Mouse (Mus musculus): Measurements from ENCODE around the gene Zswim9. TPM values are rescaled to one million over a fixed set of nuclear protein-coding genes. Genes with fewer than 3 reads are reported as not detected.

The Zswim9 gene
- 6.5 and 9.0 TPM in 2 replicates for polyA plus RNA-seq (2011; ENCODE audit: insufficient read length, low read depth, missing spikeins)

DNA sequence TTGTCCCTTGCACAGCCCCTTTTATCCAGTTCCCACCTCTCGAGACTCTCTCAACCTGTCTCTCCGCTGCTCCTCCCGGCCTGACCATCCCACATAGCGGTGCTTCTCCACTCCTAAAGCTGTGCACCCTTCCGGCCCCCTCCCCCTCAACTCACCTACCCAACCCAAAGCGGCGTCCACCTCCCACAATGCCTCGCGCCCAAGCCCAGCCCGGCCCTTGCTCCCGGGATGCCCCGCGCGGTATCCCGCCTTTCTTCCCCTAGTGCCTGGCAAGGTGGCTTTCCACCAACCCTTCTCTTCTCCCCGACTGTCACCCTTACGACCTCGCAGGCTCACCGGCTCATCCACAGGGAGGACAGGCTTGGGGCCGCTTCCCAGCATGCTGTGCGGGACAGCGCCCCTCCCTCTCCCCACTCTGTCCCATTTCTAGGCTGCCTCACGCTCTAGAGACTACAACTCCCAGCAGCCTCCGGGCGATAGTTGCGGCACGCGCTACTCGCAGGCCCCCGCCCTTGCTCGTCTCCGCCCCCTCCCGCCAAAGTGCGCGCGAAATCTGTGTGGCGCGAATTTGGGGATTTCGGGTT lies at the start of gene Zswim9:
Gene Zswim9, minus strand, starts transcription at position 414 of the 584 bp plus-strand sequence.
- H3K4me1 ChIP-seq (ENCODE audit: control insufficient read depth, insufficient read depth, low read length), result no peaks in the 10 kb centered on the region
- TF ChIP-seq POLR2A (IDR thresholded peaks at IDR 0.05; ENCODE audit: low read depth, low read length) (peak; percentile 85), CTCF (IDR thresholded peaks at IDR 0.05; ENCODE audit: borderline replicate concordance, insufficient read depth, low read length) (no peak)
- H3K4me3 ChIP-seq (ENCODE audit: insufficient read depth, low read length), result peak within 1 kb of the TSS; percentile 76
- peak within 1 kb of the TSS; percentile 69 for H3K27ac ChIP-seq (ENCODE audit: insufficient read depth, low read length)

DNA sequence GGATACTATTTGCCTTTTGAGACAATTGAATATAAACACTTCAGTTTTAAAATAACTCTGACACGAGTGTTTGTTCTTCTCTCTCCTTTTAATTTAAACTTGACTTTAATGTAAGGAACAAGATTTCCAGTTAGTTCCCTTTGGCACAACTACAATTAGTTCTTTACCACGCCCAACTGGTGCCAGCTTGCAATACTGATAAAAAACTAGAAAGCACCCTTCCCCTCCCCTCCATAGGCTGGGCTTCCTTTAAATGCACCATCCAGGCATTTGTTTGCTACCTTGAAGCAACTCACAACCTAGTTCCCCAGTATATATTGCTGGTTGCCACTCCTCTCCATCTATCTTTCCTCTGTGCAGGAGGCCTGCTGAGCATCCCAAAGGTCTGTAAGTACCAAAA lies 45.8 kb upstream of the Zswim9 start, which contains the start of gene Pla2g4c:
Gene Pla2g4c, plus strand, starts transcription at position 340 of the 400 bp plus-strand sequence.
- no peaks in the 10 kb centered on the region for H3K4me1 ChIP-seq (ENCODE audit: control insufficient read depth, insufficient read depth, low read length)
- TF ChIP-seq CTCF (IDR thresholded peaks at IDR 0.05; ENCODE audit: borderline replicate concordance, insufficient read depth, low read length) (no peak), POLR2A (IDR thresholded peaks at IDR 0.05; ENCODE audit: low read depth, low read length) (no peak)
- no peak within 1 kb of the TSS for H3K27ac ChIP-seq (ENCODE audit: insufficient read depth, low read length)
- no peak within 1 kb of the TSS for H3K4me3 ChIP-seq (ENCODE audit: insufficient read depth, low read length)

DNA sequence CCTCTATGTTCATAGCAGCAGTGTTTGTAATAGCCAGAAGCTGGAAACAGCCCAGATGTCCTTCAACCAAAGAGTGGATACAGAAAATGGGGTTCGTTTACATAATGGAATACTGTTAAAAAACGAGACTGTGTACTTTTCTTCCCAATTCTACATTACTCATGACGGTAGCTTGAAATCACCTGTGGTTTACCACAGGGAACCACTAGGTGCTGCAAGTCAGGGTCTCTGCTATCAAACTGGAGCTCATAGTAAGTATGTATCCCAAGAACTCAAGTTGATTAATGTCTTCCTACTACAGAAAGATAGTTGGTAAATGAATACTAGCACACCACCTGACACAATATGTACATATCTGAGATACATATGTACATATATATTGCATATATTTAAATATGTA lies 42.9 kb upstream of the Zswim9 start:
- no peak overlapping the region for H3K27ac ChIP-seq (ENCODE audit: insufficient read depth, low read length)
- no peak overlapping the region for H3K4me3 ChIP-seq (ENCODE audit: insufficient read depth, low read length)
- TF ChIP-seq POLR2A (IDR thresholded peaks at IDR 0.05; ENCODE audit: low read depth, low read length) (no peak), CTCF (IDR thresholded peaks at IDR 0.05; ENCODE audit: borderline replicate concordance, insufficient read depth, low read length) (no peak)
- no peaks in the 10 kb centered on the region for H3K4me1 ChIP-seq (ENCODE audit: control insufficient read depth, insufficient read depth, low read length)

DNA sequence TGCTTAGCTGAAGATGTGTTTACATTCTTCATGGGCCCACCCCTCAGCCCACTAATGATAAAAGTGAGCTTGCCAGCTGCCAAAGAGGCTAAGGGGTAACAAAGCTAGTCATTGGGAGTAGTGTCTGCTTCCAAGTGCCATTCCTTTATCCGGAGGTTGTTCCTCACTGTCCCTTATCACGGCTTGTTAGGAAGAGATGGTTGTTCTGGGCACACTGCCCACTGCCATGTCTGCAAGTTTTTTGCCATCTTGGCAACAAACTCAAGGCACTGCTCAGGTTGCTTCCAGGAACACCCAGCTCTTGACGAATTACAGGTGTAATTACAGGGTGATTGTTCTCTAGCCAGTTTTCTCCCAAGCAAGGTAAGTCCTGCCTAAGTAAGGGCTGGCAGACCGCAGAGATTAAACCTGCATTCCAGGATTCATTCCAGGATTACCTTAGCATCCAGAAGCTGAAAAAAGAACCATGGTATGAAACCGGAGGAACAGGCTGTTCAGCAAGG lies 35.6 kb upstream of the Zswim9 start:
- Histone ChIP-seq H3K27ac (ENCODE audit: insufficient read depth, low read length) (no peak overlapping the region), H3K4me3 (ENCODE audit: insufficient read depth, low read length) (no peak overlapping the region), H3K4me1 (ENCODE audit: control insufficient read depth, insufficient read depth, low read length) (no peaks in the 10 kb centered on the region; the same call in 1 of the 2 replicates)
- no peak for TF ChIP-seq POLR2A (IDR thresholded peaks at IDR 0.05; ENCODE audit: low read depth, low read length)
- TF ChIP-seq CTCF (IDR thresholded peaks at IDR 0.05; ENCODE audit: borderline replicate concordance, insufficient read depth, low read length), result no peak

DNA sequence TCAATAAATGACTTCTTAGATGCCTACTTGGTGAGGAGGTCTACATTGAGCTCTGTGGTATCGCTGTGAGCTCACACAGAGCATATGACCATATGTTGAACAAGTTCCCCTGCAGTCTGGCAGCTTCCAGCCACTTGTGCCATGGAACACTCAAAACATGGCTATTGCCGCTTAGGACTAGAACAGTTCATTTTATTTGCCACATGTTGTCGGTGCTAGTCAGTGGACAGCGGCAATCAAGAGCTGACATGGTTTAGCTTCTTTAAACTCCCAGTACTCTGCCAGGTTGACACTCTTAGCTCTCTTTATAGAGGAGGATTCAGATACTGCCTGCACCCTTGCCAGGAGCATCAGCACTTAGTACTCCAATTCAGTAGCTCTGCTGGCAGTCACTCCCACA lies 32.9 kb upstream of the Zswim9 start:
- H3K4me1 ChIP-seq (ENCODE audit: control insufficient read depth, insufficient read depth, low read length), result no peaks in the 10 kb centered on the region; the same call in 1 of the 2 replicates
- no peak overlapping the region for H3K27ac ChIP-seq (ENCODE audit: insufficient read depth, low read length)
- no peak overlapping the region for H3K4me3 ChIP-seq (ENCODE audit: insufficient read depth, low read length)
- no peak for TF ChIP-seq POLR2A (IDR thresholded peaks at IDR 0.05; ENCODE audit: low read depth, low read length)
- TF ChIP-seq CTCF (IDR thresholded peaks at IDR 0.05; ENCODE audit: borderline replicate concordance, insufficient read depth, low read length), result no peak

DNA sequence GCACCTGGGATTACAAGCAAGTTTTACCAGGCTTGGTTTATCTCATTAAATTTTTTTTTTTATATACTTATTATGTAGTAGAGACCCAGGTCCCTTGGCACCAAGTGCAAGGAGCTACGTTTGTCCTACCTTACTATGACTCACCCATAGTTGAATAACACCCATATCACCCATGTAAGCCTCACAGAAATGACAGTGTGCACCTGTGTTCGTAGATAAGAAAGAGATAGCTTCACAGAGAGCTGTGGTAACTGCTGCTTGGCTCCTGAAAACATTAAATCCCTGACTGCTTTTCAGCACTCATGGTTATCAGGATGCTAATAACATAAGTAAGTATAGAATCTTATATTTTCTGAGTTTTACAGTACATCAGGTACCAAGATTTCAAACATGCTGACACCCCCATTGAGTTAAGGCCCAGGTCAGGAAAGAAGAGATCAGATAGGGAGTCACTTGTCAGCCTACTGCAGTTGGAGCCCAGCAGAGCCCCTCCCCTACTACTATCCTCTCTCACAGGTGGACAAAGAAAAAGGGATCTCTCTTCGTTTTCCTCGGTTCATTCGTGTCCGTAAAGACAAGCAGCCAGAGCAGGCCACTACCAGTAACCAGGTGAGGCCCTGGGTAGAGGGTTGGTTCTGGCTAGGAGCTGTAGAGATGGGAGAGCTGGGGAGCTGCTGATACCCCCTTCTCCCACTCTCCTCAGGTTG lies 32.1 kb upstream of the Zswim9 start:
- TF ChIP-seq CTCF (IDR thresholded peaks at IDR 0.05; ENCODE audit: borderline replicate concordance, insufficient read depth, low read length) (no peak), POLR2A (IDR thresholded peaks at IDR 0.05; ENCODE audit: low read depth, low read length) (no peak)
- H3K4me3 ChIP-seq (ENCODE audit: insufficient read depth, low read length), result no peak overlapping the region
- no peaks in the 10 kb centered on the region; the same call in 1 of the 2 replicates for H3K4me1 ChIP-seq (ENCODE audit: control insufficient read depth, insufficient read depth, low read length)
- H3K27ac ChIP-seq (ENCODE audit: insufficient read depth, low read length), result no peak overlapping the region

DNA sequence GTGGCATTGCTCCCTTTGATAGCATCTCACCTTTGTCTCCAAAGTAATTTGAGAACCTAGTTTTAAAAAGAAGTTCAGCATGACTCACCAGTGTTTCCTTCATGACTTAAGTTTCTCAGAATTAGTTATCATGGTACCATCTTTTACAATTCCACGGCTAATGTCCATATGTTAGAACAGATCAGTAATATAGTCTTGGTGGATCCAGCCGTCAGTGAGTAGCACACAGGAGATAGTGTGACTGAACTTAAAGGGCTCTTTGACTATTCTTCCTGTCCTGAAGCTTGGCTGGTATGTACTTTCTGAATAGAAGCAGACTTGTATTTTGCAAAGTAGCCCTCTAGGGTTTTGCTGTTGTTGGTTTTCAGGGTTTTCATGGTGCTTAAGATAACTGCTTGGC lies 30.9 kb upstream of the Zswim9 start:
- H3K27ac ChIP-seq (ENCODE audit: insufficient read depth, low read length), result no peak overlapping the region
- H3K4me1 ChIP-seq (ENCODE audit: control insufficient read depth, insufficient read depth, low read length), result no peaks in the 10 kb centered on the region; the same call in 1 of the 2 replicates
- no peak overlapping the region for H3K4me3 ChIP-seq (ENCODE audit: insufficient read depth, low read length)
- TF ChIP-seq CTCF (IDR thresholded peaks at IDR 0.05; ENCODE audit: borderline replicate concordance, insufficient read depth, low read length) (no peak), POLR2A (IDR thresholded peaks at IDR 0.05; ENCODE audit: low read depth, low read length) (no peak)

DNA sequence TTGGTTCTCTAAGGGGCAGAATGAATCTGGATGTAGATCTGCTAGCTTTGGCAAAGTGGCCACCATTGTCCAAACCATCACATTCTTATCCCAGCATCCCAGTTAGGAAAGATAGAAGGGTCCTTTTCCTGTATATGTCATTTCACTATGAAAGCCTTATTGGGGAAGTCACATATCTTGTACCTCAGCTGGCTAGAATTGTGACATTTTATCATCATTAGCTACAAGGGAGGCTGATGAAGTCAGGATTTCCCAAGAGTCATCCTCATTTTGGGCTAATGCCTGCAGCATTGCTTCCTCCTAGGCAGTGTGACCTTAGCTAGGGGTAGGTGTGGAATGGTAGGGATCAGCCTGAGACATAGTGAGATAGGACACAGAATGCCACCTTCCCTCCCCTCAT lies 24.9 kb upstream of the Zswim9 start:
- H3K27ac ChIP-seq (ENCODE audit: insufficient read depth, low read length), result no peak overlapping the region
- H3K4me3 ChIP-seq (ENCODE audit: insufficient read depth, low read length), result no peak overlapping the region
- TF ChIP-seq POLR2A (IDR thresholded peaks at IDR 0.05; ENCODE audit: low read depth, low read length) (no peak), CTCF (IDR thresholded peaks at IDR 0.05; ENCODE audit: borderline replicate concordance, insufficient read depth, low read length) (no peak)
- H3K4me1 ChIP-seq (ENCODE audit: control insufficient read depth, insufficient read depth, low read length), result no peaks in the 10 kb centered on the region

DNA sequence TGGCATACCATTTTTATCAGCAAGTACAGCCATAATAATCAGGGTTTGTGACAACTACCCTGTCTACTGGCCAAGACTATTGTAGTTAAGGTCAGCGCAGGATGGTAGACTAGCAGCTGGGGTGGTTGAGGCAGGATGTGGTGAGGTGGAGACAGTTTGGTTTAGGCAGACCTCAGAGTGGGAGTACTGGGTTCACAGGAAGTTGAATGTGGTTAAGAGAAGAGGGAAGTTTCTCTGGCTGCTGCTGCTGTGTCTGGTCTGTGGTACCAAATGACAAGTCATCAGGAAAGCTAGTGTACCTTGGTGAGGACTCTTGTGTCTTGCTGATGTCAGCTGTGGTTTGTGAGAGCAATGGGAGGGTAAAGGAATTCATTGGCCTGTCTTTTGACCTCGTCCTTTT lies 24.3 kb upstream of the Zswim9 start:
- no peak for TF ChIP-seq POLR2A (IDR thresholded peaks at IDR 0.05; ENCODE audit: low read depth, low read length)
- TF ChIP-seq CTCF (IDR thresholded peaks at IDR 0.05; ENCODE audit: borderline replicate concordance, insufficient read depth, low read length), result no peak

DNA sequence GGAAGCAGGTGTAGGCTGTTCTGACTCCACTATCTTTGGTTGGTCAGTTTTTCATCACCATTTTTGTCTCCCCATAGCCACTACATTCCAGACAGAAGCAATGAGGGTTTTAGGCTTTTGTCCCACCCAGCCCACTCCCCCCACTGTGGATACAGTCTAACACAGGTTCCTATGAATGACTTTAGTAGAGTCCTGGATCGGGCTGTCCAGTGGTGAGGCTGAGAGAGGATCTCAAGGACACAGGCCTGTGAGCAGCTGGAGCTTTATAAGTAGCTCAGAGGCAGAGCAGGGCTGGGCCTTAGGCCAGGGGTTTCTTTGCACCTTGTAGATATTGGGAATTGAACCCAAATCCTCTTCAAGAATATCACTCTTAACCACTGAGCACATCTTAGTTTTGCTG lies 23.1 kb upstream of the Zswim9 start:
- no peak overlapping the region for H3K4me3 ChIP-seq (ENCODE audit: insufficient read depth, low read length)
- H3K27ac ChIP-seq (ENCODE audit: insufficient read depth, low read length), result no peak overlapping the region
- H3K4me1 ChIP-seq (ENCODE audit: control insufficient read depth, insufficient read depth, low read length), result no peaks in the 10 kb centered on the region
- TF ChIP-seq CTCF (IDR thresholded peaks at IDR 0.05; ENCODE audit: borderline replicate concordance, insufficient read depth, low read length), result no peak
- TF ChIP-seq POLR2A (IDR thresholded peaks at IDR 0.05; ENCODE audit: low read depth, low read length), result no peak

More for the DNA sequence above, 24.3 kb upstream of the Zswim9 start:
- Histone ChIP-seq H3K4me1 (ENCODE audit: control insufficient read depth, insufficient read depth, low read length) (no peaks in the 10 kb centered on the region), H3K4me3 (ENCODE audit: insufficient read depth, low read length) (no peak overlapping the region), H3K27ac (ENCODE audit: insufficient read depth, low read length) (no peak overlapping the region)
